Mouse (Mus musculus) E14TG2a.4 (cell line): ENCODE measurements at regions not wholly inside any gene's neighbourhood (a gene's known extent, or its start where the extent isn't known, plus 50 kb on each side); places are given as distances from the start of the nearest gene placed in this dataset.

Experiments
- CTCF ChIP-seq: conservative IDR thresholded peaks from 2 replicates; pipeline ENCODE4 v1.5.1; 2014; ENCODE audit warnings: low read length
- NANOG ChIP-seq: IDR thresholded peaks from 2 replicates; pipeline ENCODE4 v1.6.1; 2014; ENCODE audit warnings: borderline replicate concordance, low read length, mixed read lengths

DNA sequence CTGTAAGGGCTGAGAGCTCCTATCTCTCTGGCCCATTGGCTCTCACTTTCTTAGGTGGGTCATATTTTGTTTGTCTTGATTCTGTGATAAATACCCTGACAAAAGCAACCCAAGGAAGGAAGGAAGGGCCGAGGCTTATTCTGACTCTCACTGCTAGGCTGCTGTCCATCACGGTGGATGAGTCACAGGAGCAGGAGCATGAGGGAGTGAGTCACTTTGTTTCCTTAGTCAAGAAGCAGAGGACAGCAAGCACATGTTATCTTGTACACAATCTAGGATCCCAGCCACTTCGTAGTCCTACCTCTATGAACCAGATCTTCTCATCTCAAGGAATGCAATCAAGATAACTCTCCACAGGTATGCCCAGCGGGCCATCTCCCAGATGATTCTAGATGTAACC is 69.9 kb downstream of the Atp6v1g3 start:
- TF ChIP-seq NANOG (no peak), CTCF (no peak)
